Mouse (Mus musculus) hindbrain, embryonic 16.5 days (tissue): ENCODE measurements around the gene Phf19. TPM values are rescaled to one million over a fixed set of nuclear protein-coding genes. Genes with fewer than 3 reads are reported as not detected.

Experiments
- ATAC-seq: fragments of 200-750 bp; cut with Nextera tagmentation; 2 replicates; pipeline ENCODE4 v1.8.0; 2017; ENCODE audit warnings: moderate TSS enrichment, moderate library complexity
- H3K27ac ChIP-seq: fragments of 300-500 bp; sonication (generic); 2 replicates; pipeline ENCODE4 v1.5.1; 2014; ENCODE audit warnings: low read depth, mild to moderate bottlenecking, control low read depth, low read length, moderate library complexity
- H3K27me3 ChIP-seq: fragments of 300-500 bp; sonication (generic); replicated peaks from 2 replicates; pipeline ENCODE4 v1.6.1; 2014; ENCODE audit warnings: low read length; ENCODE audit not compliant: control insufficient read depth, insufficient read depth
- H3K36me3 ChIP-seq: fragments of 300-500 bp; sonication (generic); 2 replicates; pipeline ENCODE4 v1.6.1; 2014; ENCODE audit warnings: mild to moderate bottlenecking, low read length, moderate library complexity, mixed read lengths; ENCODE audit not compliant: control insufficient read depth, insufficient read depth
- H3K4me1 ChIP-seq: fragments of 300-500 bp; sonication (generic); 2 replicates; pipeline ENCODE4 v1.6.1; 2014; ENCODE audit warnings: low read depth, low read length; ENCODE audit not compliant: control insufficient read depth, insufficient read depth
- H3K4me2 ChIP-seq: fragments of 300-500 bp; sonication (generic); 2 replicates; pipeline ENCODE4 v1.6.1; 2014; ENCODE audit warnings: mild to moderate bottlenecking, low read length, control low read depth, moderate library complexity
- H3K4me3 ChIP-seq: fragments of 300-500 bp; sonication (generic); 2 replicates; pipeline ENCODE4 v1.5.1; 2014; ENCODE audit warnings: mild to moderate bottlenecking, low read length, control low read depth, moderate library complexity
- H3K9ac ChIP-seq: fragments of 300-500 bp; sonication (generic); 2 replicates; pipeline ENCODE4 v1.6.1; 2014; ENCODE audit warnings: low read depth, mild to moderate bottlenecking, control low read depth, low read length, moderate library complexity
- H3K9me3 ChIP-seq: fragments of 300-500 bp; sonication (generic); 2 replicates; pipeline ENCODE4 v1.6.1; 2014; ENCODE audit warnings: mild to moderate bottlenecking, low read length, moderate library complexity; ENCODE audit not compliant: control insufficient read depth
- WGBS: fragments of 180-500 bp; shearing (Covaris S2); extraction: QIAGEN DNeasy Blood & Tissue Kit; methylation state at CpG from one replicate; pipeline ENCODE4 v1.1.7; 2014; 5-methylcytosine and 5-hydroxymethylcytosine counted together
- polyA plus RNA-seq: library from polyadenylated mRNA; unstranded; fragments of >200 nt; fragmentation: Nextera tagmentation; extraction: Ambion mirVana; gene quantifications from 2 replicates; pipeline ENCODE4 v1.2.1, GENCODE M21; 2015

The Phf19 gene
- polyA plus RNA-seq, 1 experiment from 2014 or later: 2.2 TPM

DNA sequence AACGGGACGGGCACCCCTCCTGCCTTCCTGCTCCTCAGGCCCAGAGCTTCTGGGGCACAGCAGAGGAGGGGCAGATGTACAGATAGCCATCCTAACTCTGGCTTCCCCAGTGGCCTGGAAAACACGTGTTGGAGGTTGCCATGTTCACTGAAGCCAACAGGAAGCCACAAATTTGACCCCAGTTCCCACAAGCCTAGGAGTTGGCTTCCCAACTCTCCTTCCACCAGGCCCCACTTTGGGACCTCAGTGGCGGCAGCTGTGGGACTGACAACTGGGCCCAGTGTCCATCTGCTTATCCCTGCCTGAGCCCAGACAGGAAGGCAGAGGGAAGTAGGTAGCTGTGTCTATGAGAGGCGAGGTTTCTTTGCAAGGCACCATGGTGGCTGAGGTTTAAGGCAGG lies 19.9 kb downstream of the Phf19 start:
- Histone ChIP-seq H3K4me2 (no peak overlapping the region), H3K27me3 (no peaks in the 10 kb centered on the region), H3K4me3 (no peak overlapping the region), H3K4me1 (no peaks in the 10 kb centered on the region), H3K9ac (no peak overlapping the region), H3K9me3 (no peaks in the 10 kb centered on the region), H3K27ac (no peak overlapping the region), H3K36me3 (no peaks in the 10 kb centered on the region)
- ATAC-seq: no peak
- WGBS: 81% methylated on average over 5 of the region's 5 CpGs

DNA sequence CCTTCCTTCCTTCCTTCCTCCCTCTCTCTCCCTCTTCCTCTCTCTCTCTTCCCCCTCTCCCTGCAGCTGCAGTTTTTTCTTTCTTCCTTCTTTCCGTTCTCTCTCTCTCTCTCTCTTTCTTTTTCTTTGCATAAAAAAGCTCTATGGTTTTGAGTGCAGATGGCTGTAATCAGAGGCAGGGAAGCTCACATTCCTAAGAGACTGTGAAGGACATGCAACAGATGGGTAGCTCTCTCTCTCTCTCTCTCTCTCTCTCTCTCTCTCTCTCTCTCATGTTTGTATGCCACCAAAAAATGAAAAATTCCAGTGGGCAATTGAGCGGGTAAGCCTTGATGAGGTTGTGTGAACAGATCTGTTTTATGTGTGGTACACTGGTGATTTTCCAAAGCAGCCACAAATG lies 29.6 kb downstream of the Phf19 start:
- Histone ChIP-seq H3K4me3 (no peak overlapping the region), H3K27me3 (no peaks in the 10 kb centered on the region), H3K36me3 (no peaks in the 10 kb centered on the region), H3K4me1 (no peaks in the 10 kb centered on the region), H3K9ac (no peak overlapping the region), H3K27ac (no peak overlapping the region), H3K4me2 (no peak overlapping the region), H3K9me3 (no peaks in the 10 kb centered on the region)
- WGBS: 86% methylated on average over 2 of the region's 2 CpGs
- ATAC-seq: no peak

DNA sequence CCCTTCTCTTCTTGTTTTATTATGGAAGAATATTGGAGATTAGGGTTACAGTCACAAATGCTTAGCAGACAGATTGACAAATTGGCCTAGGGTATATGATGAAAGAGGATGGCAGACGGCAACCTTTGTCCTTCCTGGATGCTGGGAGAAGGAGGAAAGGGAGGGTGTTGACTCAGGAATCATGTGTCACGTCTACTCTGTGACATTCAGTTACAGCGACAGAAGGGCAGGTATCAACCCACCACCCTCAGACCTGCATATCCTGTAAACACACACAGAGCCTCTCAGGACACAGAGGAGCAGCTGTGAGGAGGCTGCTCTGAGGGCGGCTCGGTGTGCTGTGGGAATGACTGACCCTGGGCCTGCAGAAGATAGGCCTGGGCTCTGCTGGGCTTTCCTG lies 30.6 kb downstream of the Phf19 start:
- Histone ChIP-seq H3K27ac (no peak overlapping the region), H3K27me3 (no peaks in the 10 kb centered on the region; the same call in 1 of the 2 replicates), H3K4me1 (no peaks in the 10 kb centered on the region), H3K9me3 (no peaks in the 10 kb centered on the region), H3K9ac (no peak overlapping the region), H3K4me3 (no peak overlapping the region), H3K36me3 (no peaks in the 10 kb centered on the region), H3K4me2 (no peak overlapping the region)
- ATAC-seq: no peak
- WGBS: 68% methylated on average over 5 of the region's 5 CpGs

DNA sequence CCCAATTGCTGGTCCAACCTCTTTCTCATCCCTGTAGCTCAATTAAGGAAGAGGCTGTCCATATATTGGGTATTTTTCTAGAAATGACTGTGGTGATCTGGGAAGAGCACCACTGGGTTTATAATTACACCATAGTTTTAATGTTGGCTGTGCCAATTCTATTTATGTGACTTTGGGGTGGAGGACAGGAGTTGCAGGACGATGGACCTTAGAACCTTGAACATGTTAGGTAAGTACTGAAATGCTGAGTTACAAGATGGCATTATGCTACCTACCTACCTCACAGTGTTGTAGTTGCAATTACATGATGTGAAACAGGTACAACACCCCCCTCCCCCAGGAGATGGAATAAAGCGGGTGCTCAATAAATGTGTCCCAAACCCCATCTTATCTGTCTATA lies 31.1 kb downstream of the Phf19 start:
- no peak overlapping the region for H3K27ac ChIP-seq
- no peak overlapping the region for H3K4me2 ChIP-seq
- no peak for ATAC-seq
- H3K9ac ChIP-seq: no peak overlapping the region
- WGBS: 95% methylated on average over 2 of the region's 2 CpGs
- H3K27me3 ChIP-seq: no peaks in the 10 kb centered on the region; the same call in 1 of the 2 replicates
- no peaks in the 10 kb centered on the region for H3K9me3 ChIP-seq
- H3K4me3 ChIP-seq: no peak overlapping the region
- H3K4me1 ChIP-seq: no peaks in the 10 kb centered on the region
- H3K36me3 ChIP-seq: no peaks in the 10 kb centered on the region

DNA sequence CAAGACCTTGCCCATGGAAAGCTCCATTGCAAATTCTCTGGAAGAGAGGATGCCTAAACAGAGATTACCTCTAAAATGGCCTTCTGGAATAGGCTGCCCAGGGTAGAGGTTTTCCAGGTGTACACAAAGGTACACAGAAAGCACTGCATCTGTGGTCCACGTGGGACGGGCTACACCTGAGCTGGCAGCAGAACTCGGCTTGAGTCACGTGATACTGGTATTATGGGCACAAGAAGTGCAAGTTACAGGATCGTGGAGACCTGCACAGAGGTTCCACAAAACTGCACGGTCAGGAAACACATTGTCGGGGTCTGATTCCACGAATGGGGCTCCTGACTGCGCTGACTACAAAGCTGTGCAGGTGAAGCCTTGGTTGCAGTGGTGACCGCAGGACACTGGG lies 33.8 kb downstream of the Phf19 start:
- Histone ChIP-seq H3K9me3 (no peaks in the 10 kb centered on the region), H3K4me3 (no peak overlapping the region), H3K4me2 (no peak overlapping the region), H3K9ac (no peak overlapping the region), H3K4me1 (no peaks in the 10 kb centered on the region), H3K27me3 (peaks cover 1% of the 10 kb centered on the region; the same call in 1 of the 2 replicates), H3K27ac (no peak overlapping the region), H3K36me3 (no peaks in the 10 kb centered on the region)
- 83% methylated on average over 10 of the region's 10 CpGs for WGBS
- no peak for ATAC-seq

DNA sequence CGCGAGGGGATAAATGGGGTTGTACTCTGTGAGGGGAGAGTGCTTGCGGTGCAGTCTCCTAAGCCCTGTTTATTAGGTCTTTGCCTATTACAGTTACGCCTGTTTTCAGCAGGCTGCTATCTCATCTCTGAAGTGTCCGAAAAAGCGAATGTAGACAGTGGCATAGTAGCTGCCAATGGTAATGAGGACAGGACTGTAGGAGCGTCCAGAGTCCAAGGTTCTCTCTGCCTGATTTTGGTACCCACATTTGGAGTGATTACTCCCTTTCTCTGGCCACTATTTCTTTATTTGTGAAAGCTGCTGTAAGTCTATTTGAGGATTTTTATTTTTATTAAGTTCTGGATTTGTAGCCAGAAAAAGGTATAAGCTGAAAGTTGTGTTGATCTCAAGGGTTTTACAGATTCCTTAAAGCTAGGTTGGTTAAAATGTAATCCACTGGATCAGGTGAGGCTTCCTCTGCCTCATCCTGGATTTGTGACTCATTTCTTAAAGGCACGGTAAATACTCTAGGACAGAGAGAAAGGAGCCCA lies 38.9 kb downstream of the Phf19 start, which contains the start of gene Psmd5:
Psmd5 (minus strand) TSS at position 153 of the 530 bp plus-strand sequence.
- peaks cover 7% of the 10 kb centered on the region for H3K4me1 ChIP-seq
- 21% methylated on average over 8 of the region's 8 CpGs for WGBS
- no peak for ATAC-seq
- no peaks in the 10 kb centered on the region for H3K9me3 ChIP-seq
- H3K36me3 ChIP-seq: no peaks in the 10 kb centered on the region
- peaks cover 16% of the 10 kb centered on the region for H3K27me3 ChIP-seq
- peak within 1 kb of the TSS; percentile 26 for H3K4me2 ChIP-seq
- no peak within 1 kb of the TSS for H3K9ac ChIP-seq
- H3K27ac ChIP-seq: no peak within 1 kb of the TSS
- H3K4me3 ChIP-seq: no peak within 1 kb of the TSS

DNA sequence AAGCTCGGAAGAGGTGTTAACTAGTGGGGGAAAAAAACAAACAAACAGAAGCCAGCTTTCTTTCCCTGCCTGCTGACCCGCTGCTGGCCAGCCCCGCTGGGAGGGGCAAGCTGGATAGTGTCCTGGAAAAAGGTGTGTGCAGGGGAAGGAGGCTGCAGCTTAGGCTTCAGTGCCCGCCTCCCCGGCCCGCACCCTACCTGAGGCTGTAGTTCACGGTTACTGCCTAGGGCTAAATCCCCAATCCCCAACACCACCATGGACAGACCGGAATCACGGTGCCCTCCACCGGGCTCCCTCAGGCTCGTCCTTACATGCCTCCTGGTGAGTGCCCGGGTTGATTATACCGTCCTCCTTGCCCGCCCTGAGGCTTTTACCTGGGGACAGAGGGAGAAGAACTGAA lies 39.6 kb downstream of the Phf19 start, which contains the start of gene Cutal:
Cutal (plus strand) TSS at position 126 of the 400 bp plus-strand sequence.
- no peak for ATAC-seq
- WGBS: 3% methylated on average over 14 of the region's 14 CpGs
- no peak within 1 kb of the TSS for H3K9ac ChIP-seq

DNA sequence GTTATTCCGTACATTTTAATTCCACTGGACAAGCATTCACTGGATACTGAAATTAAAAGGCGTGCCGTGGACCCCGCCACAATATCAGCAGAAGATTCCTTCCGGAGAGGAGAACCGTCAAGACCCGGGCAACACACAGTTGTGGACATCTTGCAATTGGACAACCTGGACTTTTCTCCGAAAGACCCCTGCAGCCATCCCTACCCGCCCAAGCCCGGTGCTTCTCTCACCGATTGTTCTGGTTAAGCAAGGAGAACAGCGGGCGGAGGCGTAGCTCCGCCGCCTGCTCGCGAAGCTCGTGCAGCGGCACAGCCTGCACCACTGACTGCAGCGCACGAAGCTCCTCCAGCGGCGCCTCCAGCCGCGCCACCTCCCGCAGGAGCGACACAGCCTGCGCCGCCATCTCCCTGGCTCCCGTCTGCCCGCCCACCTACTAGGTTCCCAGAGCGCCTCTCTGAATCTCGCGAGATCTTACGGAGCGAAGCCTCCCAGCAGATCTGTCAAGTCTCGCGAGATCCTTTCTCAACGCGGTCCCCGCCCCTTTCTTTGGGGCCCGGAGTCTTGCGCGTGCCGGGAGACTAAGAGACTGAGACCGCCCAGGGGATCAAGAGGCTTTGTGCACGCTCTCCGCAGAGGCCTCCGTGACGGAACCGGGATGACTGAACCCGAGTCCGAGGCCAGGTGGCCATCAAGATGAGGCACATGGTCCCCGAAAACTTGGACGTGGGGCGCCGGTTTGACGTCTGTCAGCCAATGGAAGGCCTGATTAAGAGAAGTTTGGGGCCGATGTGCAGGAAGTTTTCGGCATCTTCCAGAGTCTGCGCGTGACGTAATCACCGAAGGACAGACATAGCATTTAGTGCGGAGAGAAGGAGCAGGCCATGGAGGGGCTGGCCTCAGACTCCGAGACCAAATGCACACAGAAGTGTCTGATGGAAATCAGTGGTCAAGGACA lies 43.0 kb downstream of the Phf19 start:
- ATAC-seq: peak; percentile 99

More for the DNA sequence above, 39.6 kb downstream of the Phf19 start, which contains the start of gene Cutal:
- Histone ChIP-seq H3K4me1 (peaks cover 13% of the 10 kb centered on the region), H3K4me3 (no peak within 1 kb of the TSS), H3K4me2 (peak within 1 kb of the TSS; percentile 26), H3K9me3 (no peaks in the 10 kb centered on the region), H3K27ac (no peak within 1 kb of the TSS), H3K27me3 (peaks cover 16% of the 10 kb centered on the region), H3K36me3 (no peaks in the 10 kb centered on the region)

DNA sequence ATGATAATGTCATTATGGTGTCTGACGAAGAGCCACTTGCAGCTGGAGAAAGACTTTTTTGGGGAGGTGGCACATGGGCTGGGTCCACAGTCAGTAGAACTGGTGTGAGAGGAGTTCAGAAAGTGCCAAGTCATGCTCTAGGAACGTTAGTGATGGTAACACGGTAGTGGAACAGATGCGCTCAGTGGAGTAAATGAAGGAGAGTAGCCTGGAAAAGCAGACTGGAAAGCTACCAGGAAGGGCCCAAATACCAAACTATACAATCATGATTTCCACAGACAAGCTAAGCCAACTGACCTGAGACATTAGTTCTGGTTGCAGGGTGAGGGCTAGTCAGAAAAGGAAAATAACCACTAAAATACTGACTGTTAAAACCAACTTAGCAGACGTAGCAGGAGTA lies 44.1 kb downstream of the Phf19 start:
- H3K36me3 ChIP-seq: peaks cover under 1% of the 10 kb centered on the region; the same call in 1 of the 2 replicates
- H3K4me3 ChIP-seq: peak overlapping the region; percentile 31
- WGBS: 35% methylated on average over 5 of the region's 5 CpGs
- peak overlapping the region; percentile 63 for H3K4me2 ChIP-seq
- no peak overlapping the region for H3K27ac ChIP-seq
- no peak for ATAC-seq
- H3K27me3 ChIP-seq: peaks cover 13% of the 10 kb centered on the region
- H3K9ac ChIP-seq: peak overlapping the region; percentile 1; the same call in 1 of the 2 replicates
- no peaks in the 10 kb centered on the region for H3K9me3 ChIP-seq
- H3K4me1 ChIP-seq: peaks cover 26% of the 10 kb centered on the region

More for the DNA sequence above, 43.0 kb downstream of the Phf19 start:
- peaks cover 16% of the 10 kb centered on the region for H3K27me3 ChIP-seq
- H3K9me3 ChIP-seq: no peaks in the 10 kb centered on the region
- peak overlapping the region; percentile 56 for H3K4me3 ChIP-seq
- H3K4me1 ChIP-seq: peaks cover 26% of the 10 kb centered on the region
- peak overlapping the region; percentile 84 for H3K27ac ChIP-seq
- H3K9ac ChIP-seq: peak overlapping the region; percentile 81
- peak overlapping the region; percentile 92 for H3K4me2 ChIP-seq
- no peaks in the 10 kb centered on the region for H3K36me3 ChIP-seq
- under 1% methylated on average over 65 of the region's 67 CpGs for WGBS
